Comparison of ENCODE assay signal across 25 mouse cellular contexts in the genomic region with DNA sequence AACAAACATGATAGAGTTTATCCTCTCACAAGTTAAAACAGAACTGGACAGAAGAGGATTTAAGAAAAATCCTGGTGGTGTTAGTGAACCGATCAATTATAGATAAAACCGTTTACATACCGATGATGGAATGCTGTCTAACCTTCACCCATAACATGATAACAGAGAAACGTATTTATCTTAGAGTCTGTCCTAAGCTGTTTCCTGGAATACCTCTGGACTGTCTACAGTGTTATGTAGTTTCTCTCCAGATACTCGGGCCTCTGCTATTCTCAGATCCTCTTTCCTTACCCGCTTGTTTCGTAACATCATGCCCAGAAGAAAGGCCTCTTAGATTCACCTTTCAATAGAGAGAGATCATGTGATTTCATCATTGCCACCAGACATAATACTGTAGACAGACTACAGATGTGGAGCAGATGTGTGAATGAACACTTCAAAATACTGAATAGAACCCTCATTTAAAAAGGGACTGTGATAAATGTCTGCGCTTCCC.
DNase-seq lines count a peak whose midpoint lies in the region; ATAC-seq and TF ChIP-seq lines count a peak whose summit lies in the region.
"Had no signal": no experiment of that assay in that cellular context is flagged by ENCODE, and none has a peak within 500 bp of the region (broad histone marks: within the 10 kb centered on the region; RNA-seq: fewer than 3 reads in every experiment).

No protein-coding gene starts in this region.

- no peak overlapping the region for H3K9ac ChIP-seq in liver, postnatal 0 days (replicated peaks)
- H3K9ac ChIP-seq in liver, embryonic 11.5 days (ENCODE audit: low read depth, low read length) = no peak overlapping the region
- no peak overlapping the region for H3K9ac ChIP-seq in CH12.LX (ENCODE audit: insufficient read depth, low read depth)
- H3K9ac ChIP-seq: forebrain, embryonic 13.5 days; forebrain, postnatal 0 days; heart, embryonic 13.5 days; hindbrain, embryonic 12.5 days had no signal

- H3K27me3 ChIP-seq in liver, postnatal 0 days (ENCODE audit: insufficient read depth, low read length) = no peaks in the 10 kb centered on the region
- H3K27me3 ChIP-seq in liver, embryonic 11.5 days (replicated peaks; ENCODE audit: control insufficient read depth, insufficient read depth, low read length) = no peaks in the 10 kb centered on the region
- H3K27me3 ChIP-seq in CH12.LX (replicated peaks) = no peaks in the 10 kb centered on the region
- no peaks in the 10 kb centered on the region for H3K27me3 ChIP-seq in hindbrain, embryonic 10.5 days (ENCODE audit: insufficient read depth, poor library complexity, severe bottlenecking)
- H3K27me3 ChIP-seq: forebrain, embryonic 13.5 days; heart, embryonic 13.5 days; hindbrain, embryonic 12.5 days; Patski had no signal

- no peak for DNase-seq in liver, postnatal 0 days
- no peak for DNase-seq in liver, embryonic 11.5 days (ENCODE audit: low spot score)
- DNase-seq in CH12.LX (ENCODE audit: extremely low read depth) = peak; percentile 22
- DNase-seq in hindbrain, embryonic 10.5 days (ENCODE audit: low spot score) = no peak
- DNase-seq: adrenal gland, postnatal 14 days; B cell, adult 2 months; cerebellum, adult 11-12 months; cerebellum, adult 9-10 months; cerebellum, postnatal 25 days; forebrain, postnatal 0 days; gastrocnemius, adult 2 months; gastrocnemius, postnatal 25 days; heart, adult 11 months; heart, postnatal 36 days had no signal

- no peak for TF ChIP-seq RAD21 in CH12.LX (IDR thresholded peaks at IDR 0.05; ENCODE audit: low read depth, low read length)

- H3K36me3 ChIP-seq in liver, postnatal 0 days (replicated peaks; ENCODE audit: insufficient read depth, low read length) = no peaks in the 10 kb centered on the region
- no peaks in the 10 kb centered on the region for H3K36me3 ChIP-seq in liver, embryonic 11.5 days (ENCODE audit: control insufficient read depth, insufficient read depth, low read length)
- no peaks in the 10 kb centered on the region for H3K36me3 ChIP-seq in CH12.LX (replicated peaks in 1 of 2; ENCODE audit: control insufficient read depth in 1 of 2, insufficient read depth in 1 of 2, low read length in 1 of 2)
- no peaks in the 10 kb centered on the region for H3K36me3 ChIP-seq in hindbrain, embryonic 10.5 days
- H3K36me3 ChIP-seq: embryonic facial prominence, embryonic 10.5 days; heart, embryonic 13.5 days; hindbrain, embryonic 12.5 days had no signal

- TF ChIP-seq CTCF in liver, postnatal 0 days (IDR thresholded peaks at IDR 0.05; ENCODE audit: low read depth) = no peak
- no peak for TF ChIP-seq CTCF in CH12.LX (conservative IDR thresholded peaks at IDR 0.05 in 1 of 2, IDR thresholded peaks at IDR 0.05 in 1 of 2; ENCODE audit: low read depth in 2 of 2, low read length in 2 of 2)

- H3K27ac ChIP-seq in liver, postnatal 0 days (ENCODE audit: low read depth) = peak overlapping the region; percentile 86
- H3K27ac ChIP-seq in liver, embryonic 11.5 days (ENCODE audit: low read depth, low read length) = no peak overlapping the region
- H3K27ac ChIP-seq in CH12.LX (ENCODE audit: insufficient read depth, low read depth) = no peak overlapping the region
- no peak overlapping the region for H3K27ac ChIP-seq in hindbrain, embryonic 10.5 days
- H3K27ac ChIP-seq: embryonic facial prominence, embryonic 10.5 days; forebrain, embryonic 13.5 days; gastrocnemius, adult 2 months; heart, embryonic 13.5 days; hindbrain, embryonic 12.5 days had no signal

- 42% methylated on average over 8 of the region's 8 CpGs for WGBS in liver, postnatal 0 days (ENCODE audit: insufficient replicate concordance)
- WGBS in liver, embryonic 11.5 days = 52% methylated on average over 8 of the region's 8 CpGs
- WGBS in hindbrain, embryonic 10.5 days = 91% methylated on average over 8 of the region's 8 CpGs

- H3K4me2 ChIP-seq in liver, postnatal 0 days (ENCODE audit: low read depth, low read length) = no peak overlapping the region
- no peak overlapping the region for H3K4me2 ChIP-seq in liver, embryonic 11.5 days
- H3K4me2 ChIP-seq in CH12.LX (ENCODE audit: insufficient read depth, low read depth, poor library complexity, severe bottlenecking) = no peak overlapping the region
- H3K4me2 ChIP-seq: forebrain, embryonic 13.5 days; heart, embryonic 13.5 days; hindbrain, embryonic 12.5 days had no signal

- TF ChIP-seq POLR2A in CH12.LX (IDR thresholded peaks at IDR 0.05; ENCODE audit: low read depth, low read length) = no peak

- TF ChIP-seq EP300 in liver, postnatal 0 days (IDR thresholded peaks at IDR 0.05; ENCODE audit: low read depth) = no peak
- no peak for TF ChIP-seq EP300 in CH12.LX (IDR thresholded peaks at IDR 0.05; ENCODE audit: low read length)

- H3K79me2 ChIP-seq in CH12.LX (replicated peaks; ENCODE audit: control insufficient read depth, extremely low read depth, insufficient read depth, poor library complexity, severe bottlenecking) = no peaks in the 10 kb centered on the region

- H3K4me3 ChIP-seq in liver, postnatal 0 days (ENCODE audit: low read depth, low read length) = no peak overlapping the region
- no peak overlapping the region for H3K4me3 ChIP-seq in liver, embryonic 11.5 days (ENCODE audit: low read depth, low read length)
- H3K4me3 ChIP-seq in CH12.LX (replicated peaks in 1 of 3; ENCODE audit: low read depth in 2 of 3, low read length in 2 of 3, poor library complexity in 1 of 3) = no peak overlapping the region
- no peak overlapping the region for H3K4me3 ChIP-seq in hindbrain, embryonic 10.5 days
- H3K4me3 ChIP-seq: embryonic facial prominence, embryonic 10.5 days; forebrain, embryonic 13.5 days; gastrocnemius, adult 2 months; heart, embryonic 13.5 days; hindbrain, embryonic 12.5 days had no signal

- no peaks in the 10 kb centered on the region for H3K9me3 ChIP-seq in liver, postnatal 0 days (ENCODE audit: low read length)
- no peaks in the 10 kb centered on the region for H3K9me3 ChIP-seq in liver, embryonic 11.5 days (ENCODE audit: control insufficient read depth, low read length)
- H3K9me3 ChIP-seq in CH12.LX (replicated peaks; ENCODE audit: low read length) = no peaks in the 10 kb centered on the region
- H3K9me3 ChIP-seq in hindbrain, embryonic 10.5 days = no peaks in the 10 kb centered on the region
- H3K9me3 ChIP-seq: embryonic facial prominence, embryonic 10.5 days; forebrain, embryonic 13.5 days; heart, embryonic 13.5 days; hindbrain, embryonic 12.5 days had no signal

- in situ Hi-C loops in CH12.LX (cut with MboI; ENCODE audit: low pct_ligation_motif_present, low pct_unique_long_range_greater_than_20kb, low sequenced_read_pairs) = no loop called here

- ATAC-seq in liver, postnatal 0 days = peak; percentile 25; the same call in 1 of the 2 replicates
- ATAC-seq in liver, embryonic 11.5 days (replicated peaks; ENCODE audit: low FRiP score) = no peak
- peak; percentile 67 for ATAC-seq in common myeloid progenitor, adult 5-6 weeks (replicated peaks; ENCODE audit: low read depth, poor library complexity, severe bottlenecking)
- ATAC-seq in monocyte, adult 5-6 weeks (replicated peaks; ENCODE audit: insufficient number of reproducible peaks, low FRiP score, low TSS enrichment, poor library complexity, severe bottlenecking) = 0 out of 2 replicates have a peak, but pooled peaks have one; percentile 31
- ATAC-seq in frontal cortex, adult (ENCODE audit: low TSS enrichment) = no peak
- ATAC-seq: activated CD4-positive, CD25-positive, alpha-beta regulatory T cell, adult 4 months; CD4-positive, CD25-positive, alpha-beta regulatory T cell, adult 4 months; forebrain, embryonic 13.5 days; forebrain, postnatal 0 days; hindbrain, embryonic 16.5 days; Patski had no signal

- peaks cover 39% of the 10 kb centered on the region for H3K4me1 ChIP-seq in liver, postnatal 0 days (ENCODE audit: insufficient read depth)
- peaks cover 9% of the 10 kb centered on the region for H3K4me1 ChIP-seq in liver, embryonic 11.5 days (replicated peaks; ENCODE audit: control insufficient read depth, insufficient read depth, low read length)
- peaks cover 0 to 8% of the 10 kb centered on the region in 2 experiments; a peak in 1 of 4 replicates for H3K4me1 ChIP-seq in CH12.LX (ENCODE audit: control insufficient read depth in 1 of 2, insufficient read depth in 2 of 2)
- H3K4me1 ChIP-seq in hindbrain, embryonic 10.5 days (replicated peaks) = no peaks in the 10 kb centered on the region
- H3K4me1 ChIP-seq: embryonic facial prominence, embryonic 10.5 days; forebrain, embryonic 13.5 days; hindbrain, embryonic 12.5 days had no signal

- dilution Hi-C loops in CH12.LX (cut with MboI; ENCODE audit: extremely low pct_ligation_motif_present, extremely low pct_unique_long_range_greater_than_20kb, low sequenced_read_pairs) = no loop called here

TF ChIP-seq in CH12.LX, 34 proteins besides CTCF, POLR2A, EP300 and RAD21:
- TF ChIP-seq IRF4 (IDR thresholded peaks at IDR 0.05; ENCODE audit: low read depth, low read length) = peak; percentile 9; the same call in 1 of the 2 replicates
- TF ChIP-seq BHLHE40 (IDR thresholded peaks at IDR 0.05; ENCODE audit: low read depth, low read length) = 0 out of 2 replicates have a peak, but pooled peaks have one; percentile 11
- no peak for TF ChIP-seq ZC3H11A (IDR thresholded peaks at IDR 0.05; ENCODE audit: low read depth, low read length)
TF ChIP-seq in CH12.LX: peak in this region for 2.

Comparison
In these comparisons a context has a peak if more than half of its experiments do, and no peak if none do; other contexts are left out.
1. ATAC-seq: peak in liver, postnatal 0 days (single experiment), common myeloid progenitor, adult 5-6 weeks (single experiment) and monocyte, adult 5-6 weeks (single experiment); none in liver, embryonic 11.5 days (single experiment) and frontal cortex, adult (single experiment).